Mouse (Mus musculus): ENCODE results near the gene Igsf21. TPM values are rescaled to one million over a fixed set of nuclear protein-coding genes. Genes with fewer than 3 reads are reported as not detected.

Gene Igsf21
- polyA plus RNA-seq, 1 experiment from 2014 or later: not detected

DNA sequence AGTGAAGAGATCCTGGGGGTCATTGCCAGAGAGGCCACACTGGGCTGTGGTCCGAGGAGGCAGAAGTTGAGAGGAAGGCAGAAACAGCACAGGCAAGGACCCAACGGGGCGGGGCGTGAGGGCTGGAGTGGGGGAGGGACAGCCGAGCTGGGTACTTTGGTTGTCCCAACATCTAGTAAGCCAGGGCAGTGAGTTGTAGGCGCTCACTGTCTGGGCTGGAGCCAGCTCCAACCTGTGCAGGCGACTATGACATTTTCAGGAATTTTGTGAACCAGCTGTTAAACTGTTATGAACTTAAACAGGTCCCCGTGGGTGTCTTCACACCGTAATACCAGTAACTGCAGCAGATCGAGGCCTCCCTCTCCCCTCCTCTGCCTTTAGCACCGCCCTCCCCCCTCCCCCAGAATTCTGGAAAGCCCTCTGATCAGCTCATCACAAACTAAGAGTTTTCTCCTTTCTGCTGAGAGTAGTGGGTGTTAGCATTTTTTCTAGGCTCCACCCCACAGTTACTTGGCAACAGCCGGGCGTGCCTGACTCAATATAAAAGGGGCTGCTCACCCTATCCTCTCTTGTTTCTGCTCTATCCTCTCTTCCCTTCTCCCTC is 208.7 kb downstream of the Igsf21 start:
- Histone ChIP-seq H3K4me3 (ENCODE audit: low read depth, low read length) (no peak overlapping the region), H3K27ac (ENCODE audit: low read depth) (no peak overlapping the region), H3K36me3 (replicated peaks; ENCODE audit: insufficient read depth, low read length) (no peaks in the 10 kb centered on the region), H3K27me3 (ENCODE audit: insufficient read depth, low read length) (peaks cover 25% of the 10 kb centered on the region), H3K4me2 (ENCODE audit: low read depth, low read length) (no peak overlapping the region), H3K9me3 (ENCODE audit: low read length) (peaks cover 7% of the 10 kb centered on the region; the same call in 1 of the 2 replicates), H3K9ac (replicated peaks) (no peak overlapping the region), H3K4me1 (ENCODE audit: insufficient read depth) (no peaks in the 10 kb centered on the region)
- TF ChIP-seq CTCF (IDR thresholded peaks at IDR 0.05; ENCODE audit: low read depth) (no peak), EP300 (IDR thresholded peaks at IDR 0.05; ENCODE audit: low read depth) (no peak)
- WGBS (ENCODE audit: insufficient replicate concordance): 8% methylated on average over 13 of the region's 13 CpGs
- DNase-seq (no peak), ATAC-seq (no peak)

DNA sequence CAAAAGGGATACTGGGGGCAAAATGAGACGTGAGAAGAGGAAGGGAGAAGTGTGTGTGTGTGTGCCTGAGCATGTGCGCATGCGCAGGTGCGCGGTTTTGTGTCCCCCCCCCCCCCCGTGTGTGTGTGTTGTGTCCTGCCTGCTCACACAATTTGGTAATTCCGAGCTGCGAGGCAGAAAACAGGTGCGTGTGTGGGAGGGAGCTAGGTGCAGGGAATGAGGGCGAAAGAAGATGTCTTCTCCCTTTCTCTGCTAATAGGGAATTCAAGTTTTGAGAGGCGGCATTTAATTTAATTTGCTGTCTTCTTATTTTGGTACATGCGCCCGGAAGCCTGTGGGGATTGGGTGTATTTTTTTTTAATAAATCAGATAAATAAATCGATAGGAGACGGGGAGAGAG is 211.4 kb downstream of the Igsf21 start:
- Histone ChIP-seq H3K4me3 (ENCODE audit: low read depth, low read length) (no peak overlapping the region), H3K4me1 (ENCODE audit: insufficient read depth) (no peaks in the 10 kb centered on the region), H3K9ac (replicated peaks) (no peak overlapping the region), H3K9me3 (ENCODE audit: low read length) (0 out of 2 replicates have a peak, but pooled peaks cover 1% of the 10 kb centered on the region), H3K36me3 (replicated peaks; ENCODE audit: insufficient read depth, low read length) (no peaks in the 10 kb centered on the region), H3K27me3 (ENCODE audit: insufficient read depth, low read length) (peaks cover 25% of the 10 kb centered on the region), H3K4me2 (ENCODE audit: low read depth, low read length) (no peak overlapping the region), H3K27ac (ENCODE audit: low read depth) (no peak overlapping the region)
- no peak for DNase-seq
- ATAC-seq: no peak
- WGBS (ENCODE audit: insufficient replicate concordance): 54% methylated on average over 15 of the region's 15 CpGs
- TF ChIP-seq EP300 (IDR thresholded peaks at IDR 0.05; ENCODE audit: low read depth) (no peak), CTCF (IDR thresholded peaks at IDR 0.05; ENCODE audit: low read depth) (no peak)

DNA sequence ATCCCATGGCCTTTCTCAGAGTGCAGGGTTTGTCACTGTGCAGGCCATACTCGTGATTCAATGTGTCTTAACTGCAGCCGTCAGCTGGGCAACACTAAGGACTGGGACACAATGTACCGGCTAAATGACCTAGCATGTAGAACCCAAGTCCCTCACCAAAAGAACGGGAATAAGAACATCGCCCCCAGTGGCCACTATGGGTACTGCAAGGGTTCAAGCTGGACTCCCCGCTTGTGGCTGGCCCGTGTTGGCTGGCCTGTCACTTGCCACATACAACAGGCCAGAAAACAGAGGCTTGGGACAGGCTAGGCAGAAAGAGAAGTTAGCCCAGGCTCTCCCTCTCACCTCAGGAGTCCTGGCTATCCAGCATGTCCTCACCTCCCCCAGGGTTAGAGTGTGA is 213.2 kb downstream of the Igsf21 start:
- Histone ChIP-seq H3K4me1 (ENCODE audit: insufficient read depth) (no peaks in the 10 kb centered on the region), H3K9ac (replicated peaks) (no peak overlapping the region), H3K4me2 (ENCODE audit: low read depth, low read length) (no peak overlapping the region), H3K4me3 (ENCODE audit: low read depth, low read length) (no peak overlapping the region), H3K36me3 (replicated peaks; ENCODE audit: insufficient read depth, low read length) (no peaks in the 10 kb centered on the region), H3K27me3 (ENCODE audit: insufficient read depth, low read length) (peaks cover 10% of the 10 kb centered on the region), H3K27ac (ENCODE audit: low read depth) (no peak overlapping the region), H3K9me3 (ENCODE audit: low read length) (no peaks in the 10 kb centered on the region)
- TF ChIP-seq CTCF (IDR thresholded peaks at IDR 0.05; ENCODE audit: low read depth): peak; percentile 85
- no peak for TF ChIP-seq EP300 (IDR thresholded peaks at IDR 0.05; ENCODE audit: low read depth)
- ATAC-seq (no peak), DNase-seq (peak; percentile 59)
- WGBS (ENCODE audit: insufficient replicate concordance): 29% methylated on average over 7 of the region's 7 CpGs

DNA sequence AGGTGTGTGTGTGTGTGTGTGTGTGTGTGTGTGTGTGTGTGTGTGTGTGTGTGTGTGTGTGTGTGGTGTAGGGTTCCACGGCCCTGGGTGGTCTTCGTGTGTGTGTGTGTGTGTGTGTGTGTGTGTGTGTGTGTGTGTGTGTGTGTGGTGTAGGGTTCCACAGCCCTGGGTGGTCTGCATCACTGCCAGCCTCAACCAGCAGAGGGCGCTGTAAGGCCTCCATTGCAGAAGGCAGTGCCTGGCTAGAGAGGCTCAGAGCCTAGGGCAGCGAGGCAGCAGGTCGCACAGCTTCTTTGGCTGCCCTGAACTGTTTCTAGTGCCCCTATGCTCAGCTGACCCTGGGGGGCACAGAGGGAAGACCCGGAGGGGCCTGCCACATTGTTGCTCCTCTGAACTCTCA is 216.2 kb downstream of the Igsf21 start:
- DNase-seq (peak; percentile 39), ATAC-seq (no peak)
- 25% methylated on average over 3 of the region's 6 CpGs for WGBS (ENCODE audit: insufficient replicate concordance)
- Histone ChIP-seq H3K4me1 (ENCODE audit: insufficient read depth) (no peaks in the 10 kb centered on the region), H3K27me3 (ENCODE audit: insufficient read depth, low read length) (no peaks in the 10 kb centered on the region), H3K9me3 (ENCODE audit: low read length) (no peaks in the 10 kb centered on the region), H3K4me2 (ENCODE audit: low read depth, low read length) (no peak overlapping the region), H3K27ac (ENCODE audit: low read depth) (no peak overlapping the region), H3K4me3 (ENCODE audit: low read depth, low read length) (no peak overlapping the region), H3K9ac (replicated peaks) (no peak overlapping the region), H3K36me3 (replicated peaks; ENCODE audit: insufficient read depth, low read length) (no peaks in the 10 kb centered on the region)
- TF ChIP-seq CTCF (IDR thresholded peaks at IDR 0.05; ENCODE audit: low read depth): peak; percentile 61
- TF ChIP-seq EP300 (IDR thresholded peaks at IDR 0.05; ENCODE audit: low read depth): no peak

DNA sequence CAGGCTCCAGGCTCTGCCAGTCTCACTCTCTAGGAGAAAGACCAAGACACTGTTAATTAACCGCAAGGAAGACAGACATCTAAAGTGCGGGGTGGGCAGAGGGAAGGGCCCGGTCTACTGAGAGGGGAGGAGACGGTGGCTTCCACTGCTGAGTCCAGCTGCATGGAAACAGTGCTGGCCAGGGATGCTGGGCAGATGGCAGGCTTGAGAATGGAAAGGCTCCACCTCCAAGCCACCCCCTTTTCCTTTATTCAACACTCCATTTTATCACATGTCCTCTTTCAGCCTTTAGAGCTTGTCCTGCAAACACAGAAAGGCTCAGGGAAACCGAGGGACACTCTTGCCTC is 216.6 kb downstream of the Igsf21 start:
- no peak for TF ChIP-seq EP300 (IDR thresholded peaks at IDR 0.05; ENCODE audit: low read depth)
- TF ChIP-seq CTCF (IDR thresholded peaks at IDR 0.05; ENCODE audit: low read depth): no peak
- Histone ChIP-seq H3K9me3 (ENCODE audit: low read length) (no peaks in the 10 kb centered on the region), H3K36me3 (replicated peaks; ENCODE audit: insufficient read depth, low read length) (no peaks in the 10 kb centered on the region), H3K9ac (replicated peaks) (no peak overlapping the region), H3K27ac (ENCODE audit: low read depth) (no peak overlapping the region), H3K4me3 (ENCODE audit: low read depth, low read length) (no peak overlapping the region), H3K4me2 (ENCODE audit: low read depth, low read length) (no peak overlapping the region), H3K27me3 (ENCODE audit: insufficient read depth, low read length) (no peaks in the 10 kb centered on the region), H3K4me1 (ENCODE audit: insufficient read depth) (no peaks in the 10 kb centered on the region)
- ATAC-seq: no peak
- no peak for DNase-seq
- 52% methylated on average over 5 of the region's 5 CpGs for WGBS (ENCODE audit: insufficient replicate concordance)

DNA sequence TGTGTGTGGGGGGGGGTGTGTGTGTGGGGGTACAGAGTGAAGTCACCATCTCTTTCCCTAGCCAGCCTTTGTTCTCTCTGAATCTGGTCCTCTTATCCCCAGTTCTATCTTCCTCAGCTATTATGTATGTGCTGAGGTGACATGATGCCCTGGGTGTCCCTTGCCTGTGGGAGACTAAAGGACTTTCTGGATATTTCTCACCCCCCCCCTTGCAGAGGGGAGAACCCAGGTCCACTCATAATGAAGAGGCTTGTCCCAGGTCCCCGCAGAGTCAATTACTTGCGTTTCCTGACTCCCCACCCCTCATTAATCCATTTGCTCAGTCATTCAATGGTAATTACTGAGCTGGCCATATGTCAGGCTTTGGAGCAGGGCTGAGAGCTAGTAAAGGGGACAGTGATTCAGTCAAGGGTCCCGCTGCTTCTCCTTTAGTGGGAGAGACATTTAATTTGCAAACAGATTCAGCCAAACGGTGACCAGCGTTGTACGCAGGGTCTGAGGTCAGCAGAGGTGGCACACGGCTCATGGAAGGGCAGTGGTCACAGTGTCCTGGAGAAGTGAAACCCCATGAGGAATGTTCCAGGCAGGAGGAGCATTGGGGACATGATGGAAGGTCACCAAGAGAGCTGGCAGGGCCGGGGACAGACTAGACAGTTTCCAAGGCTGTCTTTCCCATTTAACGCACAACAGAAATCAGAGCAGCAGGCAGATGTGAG is 217.1 kb downstream of the Igsf21 start:
- Histone ChIP-seq H3K4me1 (ENCODE audit: insufficient read depth) (no peaks in the 10 kb centered on the region), H3K9me3 (ENCODE audit: low read length) (no peaks in the 10 kb centered on the region), H3K4me3 (ENCODE audit: low read depth, low read length) (no peak overlapping the region), H3K9ac (replicated peaks) (no peak overlapping the region), H3K27me3 (ENCODE audit: insufficient read depth, low read length) (no peaks in the 10 kb centered on the region), H3K4me2 (ENCODE audit: low read depth, low read length) (no peak overlapping the region), H3K27ac (ENCODE audit: low read depth) (no peak overlapping the region), H3K36me3 (replicated peaks; ENCODE audit: insufficient read depth, low read length) (no peaks in the 10 kb centered on the region)
- WGBS (ENCODE audit: insufficient replicate concordance): 54% methylated on average over 9 of the region's 9 CpGs
- DNase-seq: no peak
- no peak for ATAC-seq
- TF ChIP-seq CTCF (IDR thresholded peaks at IDR 0.05; ENCODE audit: low read depth) (no peak), EP300 (IDR thresholded peaks at IDR 0.05; ENCODE audit: low read depth) (no peak)
